Comparison of ENCODE assay signal across 8 mouse cellular contexts in the genomic region with DNA sequence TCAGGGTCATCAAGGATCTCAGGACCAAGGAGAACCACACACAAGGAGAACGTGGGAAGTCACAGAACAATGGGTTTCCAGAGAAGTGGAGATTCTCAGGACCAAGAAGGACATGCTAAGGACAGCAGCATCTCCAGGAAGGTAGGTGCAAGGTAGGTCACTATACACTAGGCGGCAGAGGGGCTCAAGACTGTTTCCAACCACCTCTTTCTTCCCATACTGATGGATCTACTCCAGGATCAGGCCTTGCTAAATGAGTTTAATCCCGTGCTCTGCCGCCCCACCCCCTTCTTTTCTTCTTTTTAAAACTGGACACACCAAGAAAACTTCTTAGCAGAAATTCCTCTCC. TPM values are rescaled to one million over a fixed set of nuclear protein-coding genes. Genes with fewer than 3 reads are reported as not detected.
DNase-seq lines count a peak whose midpoint lies in the region; ATAC-seq and TF ChIP-seq lines count a peak whose summit lies in the region.

No protein-coding gene starts in this region.

- H3K9ac ChIP-seq in liver, embryonic 15.5 days: no peak overlapping the region

- H3K4me2 ChIP-seq in liver, embryonic 15.5 days: peak overlapping the region; percentile 81

- peak; percentile 57 for DNase-seq in cerebellum, adult 9-10 months
- no peak for DNase-seq in cerebellum, adult 8-10 months
- DNase-seq in testis, postnatal 10 days (ENCODE audit: low spot score): no peak
- no peak for DNase-seq in layer of hippocampus, postnatal 36 days
- DNase-seq in testis, postnatal 14 days (ENCODE audit: low spot score): no peak

- H3K27ac ChIP-seq in testis, adult 2 months (ENCODE audit: control insufficient read depth, insufficient read depth, low read depth, low read length): peak overlapping the region; percentile 7; the same call in 1 of the 2 replicates
- no peak overlapping the region for H3K27ac ChIP-seq in liver, embryonic 15.5 days (replicated peaks)

- H3K4me3 ChIP-seq in testis, adult 2 months (ENCODE audit: control insufficient read depth, low read depth, low read length): peak overlapping the region; percentile 82
- H3K4me3 ChIP-seq in liver, embryonic 15.5 days (replicated peaks): peak overlapping the region; percentile 53

- H3K36me3 ChIP-seq in testis, adult 2 months (ENCODE audit: control insufficient read depth, insufficient read depth, low read length): no peaks in the 10 kb centered on the region
- no peaks in the 10 kb centered on the region for H3K36me3 ChIP-seq in liver, embryonic 15.5 days (replicated peaks)

- 17% methylated on average over 4 of the region's 4 CpGs for WGBS in liver, embryonic 15.5 days (ENCODE audit: insufficient replicate concordance)

- peaks cover 3% of the 10 kb centered on the region; the same call in 1 of the 2 replicates for H3K9me3 ChIP-seq in liver, embryonic 15.5 days (replicated peaks)

- no peak for TF ChIP-seq POLR2A in testis, adult 2 months (IDR thresholded peaks at IDR 0.05; ENCODE audit: control insufficient read depth, low read depth, low read length)

- no peak for TF ChIP-seq CTCF in testis, adult 2 months (IDR thresholded peaks at IDR 0.05; ENCODE audit: control insufficient read depth, insufficient read depth, insufficient replicate concordance, low read depth, low read length)

- no peaks in the 10 kb centered on the region for H3K27me3 ChIP-seq in testis, adult 2 months (ENCODE audit: control insufficient read depth, insufficient read depth, low read length)
- peaks cover 44% of the 10 kb centered on the region for H3K27me3 ChIP-seq in liver, embryonic 15.5 days

- H3K4me1 ChIP-seq in testis, adult 2 months (ENCODE audit: control insufficient read depth, insufficient read depth, low read length): peaks cover 8% of the 10 kb centered on the region
- peaks cover 20% of the 10 kb centered on the region for H3K4me1 ChIP-seq in liver, embryonic 15.5 days (replicated peaks)

- no peak for ATAC-seq in liver, embryonic 15.5 days (ENCODE audit: insufficient read depth)
- ATAC-seq in megakaryocyte-erythroid progenitor cell, adult 5-6 weeks (replicated peaks; ENCODE audit: low FRiP score, low TSS enrichment, poor library complexity, severe bottlenecking): no peak

RNA-seq across cellular contexts. Expression of a gene that starts 0.5 kb away (rescaled TPM):
- 16.6 and 17.1 TPM in 2 replicates for polyA plus RNA-seq in testis, adult 2 months (2012; rRNA removed)
- polyA plus RNA-seq in liver, embryonic 15.5 days (2015; fragmentation: Nextera tagmentation; extraction: Ambion mirVana): 0.08 and 0.09 TPM in 2 replicates
- total RNA-seq in megakaryocyte-erythroid progenitor cell, adult 5-6 weeks (2014; fragmentation: Nextera tagmentation): 0.04 and 0.35 TPM in 2 replicates
- total RNA-seq in megakaryocyte-erythroid progenitor cell, adult 5-6 weeks (2017): 0.33 TPM in 1 of 2 replicates, not detected in the other
- under 1 TPM; 0.53 to 0.62 TPM for total RNA-seq in layer of hippocampus, postnatal 36 days (2021)

RNA-seq across cellular contexts. Expression of a gene that starts 10.1 kb away (rescaled TPM):
- 1.6 and 1.9 TPM in 2 replicates for polyA plus RNA-seq in testis, adult 2 months (2012; rRNA removed)
- 8.6 and 9.8 TPM in 2 replicates for polyA plus RNA-seq in liver, embryonic 15.5 days (2015; fragmentation: Nextera tagmentation; extraction: Ambion mirVana)
- 3.3 and 5.3 TPM in 2 replicates for total RNA-seq in megakaryocyte-erythroid progenitor cell, adult 5-6 weeks (2014; fragmentation: Nextera tagmentation)
- total RNA-seq in megakaryocyte-erythroid progenitor cell, adult 5-6 weeks (2017): 2.2 and 2.5 TPM in 2 replicates
- 1 to 10 TPM; 4.4 to 7.7 TPM for total RNA-seq in layer of hippocampus, postnatal 36 days (2021)

RNA-seq across cellular contexts. Expression of a gene that starts 10.5 kb away (rescaled TPM):
- polyA plus RNA-seq in testis, adult 2 months (2012; rRNA removed): 33.4 and 39.5 TPM in 2 replicates
- polyA plus RNA-seq in liver, embryonic 15.5 days (2015; fragmentation: Nextera tagmentation; extraction: Ambion mirVana): 20.9 and 21.8 TPM in 2 replicates
- total RNA-seq in megakaryocyte-erythroid progenitor cell, adult 5-6 weeks (2014; fragmentation: Nextera tagmentation): 36.1 and 43.8 TPM in 2 replicates
- total RNA-seq in megakaryocyte-erythroid progenitor cell, adult 5-6 weeks (2017): 13.9 and 29.1 TPM in 2 replicates
- total RNA-seq in layer of hippocampus, postnatal 36 days (2021): 10 to 100 TPM; 17.5 to 20.6 TPM

RNA-seq across cellular contexts. Expression of a gene that starts 37.6 kb away (rescaled TPM):
- 9.5 and 9.9 TPM in 2 replicates for polyA plus RNA-seq in testis, adult 2 months (2012; rRNA removed)
- polyA plus RNA-seq in liver, embryonic 15.5 days (2015; fragmentation: Nextera tagmentation; extraction: Ambion mirVana): 24.2 and 25.0 TPM in 2 replicates
- total RNA-seq in megakaryocyte-erythroid progenitor cell, adult 5-6 weeks (2014; fragmentation: Nextera tagmentation): 20.8 and 23.9 TPM in 2 replicates
- 10.9 and 23.2 TPM in 2 replicates for total RNA-seq in megakaryocyte-erythroid progenitor cell, adult 5-6 weeks (2017)
- under 1 TPM; 0.61 to 0.67 TPM for total RNA-seq in layer of hippocampus, postnatal 36 days (2021)

RNA-seq across cellular contexts. Expression of a gene that starts 57.1 kb away (rescaled TPM):
- 20.1 TPM in 2 replicates for polyA plus RNA-seq in testis, adult 2 months (2012; rRNA removed)
- 17.3 and 19.4 TPM in 2 replicates for polyA plus RNA-seq in liver, embryonic 15.5 days (2015; fragmentation: Nextera tagmentation; extraction: Ambion mirVana)
- 48.0 and 76.0 TPM in 2 replicates for total RNA-seq in megakaryocyte-erythroid progenitor cell, adult 5-6 weeks (2014; fragmentation: Nextera tagmentation)
- 39.2 and 49.8 TPM in 2 replicates for total RNA-seq in megakaryocyte-erythroid progenitor cell, adult 5-6 weeks (2017)
- 10 to 100 TPM; 33.9 to 36.8 TPM for total RNA-seq in layer of hippocampus, postnatal 36 days (2021)
